Mouse (Mus musculus): ENCODE measurements around the gene Haus7. TPM values are rescaled to one million over a fixed set of nuclear protein-coding genes. Genes with fewer than 3 reads are reported as not detected.
"Not testable (repeated sequence)": the region's sequence is repeated elsewhere in the genome, so short reads cannot be mapped to it uniquely, and the experiment has no call there.

Gene Haus7
- 4.9 TPM in 1 of 2 replicates, not detected in the other for polyA plus RNA-seq (2012; ENCODE audit: insufficient read depth, low replicate concordance)

DNA sequence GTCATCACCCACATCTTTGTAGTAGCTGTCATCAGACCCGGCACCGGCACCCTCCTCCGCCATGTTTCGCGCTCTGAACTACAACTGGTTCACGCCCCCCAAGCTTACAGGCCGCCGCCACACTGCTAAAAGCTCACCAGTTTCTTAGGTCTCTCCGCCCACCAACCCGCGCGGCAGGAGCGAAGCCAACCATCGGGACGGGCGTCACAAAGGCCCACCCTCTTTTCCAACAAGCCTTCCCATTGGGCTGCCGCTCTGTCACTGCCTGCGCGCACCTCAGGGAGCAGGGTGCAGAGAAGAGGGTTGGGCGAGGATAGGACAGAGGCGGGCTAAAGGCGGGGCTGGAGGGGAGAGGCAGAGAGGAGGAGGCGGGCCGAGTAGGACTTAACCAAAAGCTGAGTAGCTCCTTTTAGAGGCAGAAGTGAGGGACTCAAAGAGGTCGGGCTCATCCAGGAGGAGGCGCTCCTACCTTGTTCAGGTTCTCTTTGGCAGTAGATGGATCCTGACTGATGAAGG, at the start of gene Haus7:
TSS of gene Haus7 (minus strand) at position 168 of the 516 bp plus-strand sequence.
- Histone ChIP-seq H3K36me3 (replicated peaks; ENCODE audit: low read length) (peaks cover 15% of the 10 kb centered on the region), H3K27me3 (replicated peaks) (peaks cover 5% of the 10 kb centered on the region), H3K4me1 (peaks cover 17% of the 10 kb centered on the region), H3K9me3 (no peaks in the 10 kb centered on the region), H3K4me3 (replicated peaks) (peak within 1 kb of the TSS; percentile 95)
- TF ChIP-seq GATA1 (IDR thresholded peaks at IDR 0.05; ENCODE audit: borderline replicate concordance, low read length) (no peak), FLI1 (IDR thresholded peaks at IDR 0.05; ENCODE audit: low read length) (no peak)

DNA sequence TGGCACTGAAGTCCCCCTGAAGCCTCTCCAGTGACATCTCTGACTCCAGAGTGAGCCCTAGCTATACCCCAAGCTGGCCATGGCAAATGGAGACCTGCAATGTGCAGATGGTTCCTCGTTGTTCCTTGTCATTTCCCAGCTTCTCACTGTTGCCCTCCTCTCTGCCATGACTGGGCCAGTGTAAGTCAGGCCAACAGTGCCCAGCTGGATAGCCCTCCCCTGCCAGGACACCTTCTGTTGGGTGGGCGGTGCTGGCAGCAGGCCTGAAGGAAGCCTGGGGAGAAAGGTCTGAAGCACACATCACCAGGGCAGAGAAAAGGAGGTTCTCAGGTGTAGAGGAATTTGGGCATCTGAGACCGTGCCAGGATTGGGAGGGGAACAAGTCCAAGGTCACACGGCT, 47.7 kb upstream of the Haus7 start:
- peaks cover 77% of the 10 kb centered on the region for H3K27me3 ChIP-seq (replicated peaks)
- H3K4me3 ChIP-seq (replicated peaks), result no peak overlapping the region
- H3K36me3 ChIP-seq (replicated peaks; ENCODE audit: low read length), result no peaks in the 10 kb centered on the region
- TF ChIP-seq FLI1 (IDR thresholded peaks at IDR 0.05; ENCODE audit: low read length) (no peak), GATA1 (IDR thresholded peaks at IDR 0.05; ENCODE audit: borderline replicate concordance, low read length) (no peak)
- peaks cover 6% of the 10 kb centered on the region; the same call in 1 of the 2 replicates for H3K4me1 ChIP-seq
- peaks cover 15% of the 10 kb centered on the region; the same call in 1 of the 2 replicates for H3K9me3 ChIP-seq

DNA sequence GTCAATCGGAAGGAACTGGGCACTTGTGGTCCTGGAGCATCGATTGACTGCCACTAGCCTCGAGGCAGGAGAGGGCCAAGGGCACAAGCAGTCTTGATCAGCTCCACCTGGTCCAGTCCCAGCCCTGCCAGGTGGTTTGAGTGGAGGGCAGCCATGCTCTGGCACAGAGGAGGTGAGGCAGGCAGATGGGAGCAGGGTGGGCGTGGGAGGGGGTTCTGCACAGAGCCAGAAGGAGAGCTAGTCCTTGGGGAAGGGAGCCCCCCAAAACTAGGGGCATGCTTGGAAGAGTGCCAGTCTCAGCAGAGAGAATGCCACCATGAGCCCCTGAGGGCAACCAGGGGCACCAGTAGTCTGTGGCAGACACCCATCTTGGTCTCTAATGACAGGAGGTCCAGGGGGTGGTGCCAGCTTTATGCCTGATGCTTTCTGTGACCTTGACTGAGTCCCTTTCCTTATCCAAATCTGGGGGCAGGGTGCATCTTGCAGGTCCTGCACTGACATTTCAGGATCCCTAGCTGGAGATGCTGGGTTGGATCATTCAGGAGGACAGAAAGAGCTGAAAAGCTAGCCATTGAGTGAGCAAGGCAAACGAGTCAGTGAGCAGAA, 46.4 kb upstream of the Haus7 start:
- Histone ChIP-seq H3K36me3 (replicated peaks; ENCODE audit: low read length) (no peaks in the 10 kb centered on the region), H3K4me3 (replicated peaks) (no peak overlapping the region), H3K9me3 (peaks cover 15% of the 10 kb centered on the region; the same call in 1 of the 2 replicates), H3K27me3 (replicated peaks) (peaks cover 78% of the 10 kb centered on the region), H3K4me1 (peaks cover 6% of the 10 kb centered on the region; the same call in 1 of the 2 replicates)
- no peak for TF ChIP-seq GATA1 (IDR thresholded peaks at IDR 0.05; ENCODE audit: borderline replicate concordance, low read length)
- TF ChIP-seq FLI1 (IDR thresholded peaks at IDR 0.05; ENCODE audit: low read length), result no peak

DNA sequence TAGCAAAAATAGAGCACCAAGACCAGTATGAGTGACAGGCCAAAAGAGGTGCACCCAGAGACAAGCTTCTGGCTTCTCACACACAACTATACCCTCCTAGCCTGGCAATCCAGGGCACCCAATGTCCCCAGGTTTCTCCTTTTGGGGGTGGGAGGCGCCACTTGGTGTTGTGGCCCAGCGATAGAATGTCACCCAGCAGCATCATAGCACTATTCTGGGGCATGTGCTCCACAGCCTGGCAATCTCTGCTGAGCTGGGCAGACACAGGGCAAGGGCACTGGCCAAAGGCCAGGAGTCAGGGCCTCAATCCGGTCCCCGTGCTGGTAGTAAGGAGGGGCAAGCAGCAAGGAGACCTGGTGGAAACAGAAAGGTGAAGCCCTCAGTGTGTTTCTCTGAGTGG, 37.9 kb upstream of the Haus7 start:
- no peak for TF ChIP-seq GATA1 (IDR thresholded peaks at IDR 0.05; ENCODE audit: borderline replicate concordance, low read length)
- no peak for TF ChIP-seq FLI1 (IDR thresholded peaks at IDR 0.05; ENCODE audit: low read length)
- no peaks in the 10 kb centered on the region for H3K36me3 ChIP-seq (replicated peaks; ENCODE audit: low read length)
- H3K9me3 ChIP-seq, result no peaks in the 10 kb centered on the region

DNA sequence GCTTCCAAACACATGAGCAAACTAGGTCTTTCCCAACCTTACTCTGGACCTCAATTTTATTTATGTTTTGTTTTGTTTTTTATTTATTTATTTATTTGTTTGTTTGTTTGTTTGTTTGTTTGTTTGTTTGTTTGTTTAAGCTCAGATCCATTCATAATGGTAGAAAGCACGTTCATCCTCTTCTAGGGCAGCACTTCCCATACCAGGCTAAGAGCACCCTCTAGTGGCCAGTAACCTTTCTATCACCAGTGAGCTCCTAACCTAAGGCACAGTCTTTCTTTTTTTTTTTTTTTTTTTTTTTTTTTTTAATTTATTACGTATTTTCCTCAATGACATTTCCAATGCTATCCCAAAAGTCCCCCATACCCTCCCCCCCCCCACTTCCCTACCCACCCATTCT, 34.7 kb upstream of the Haus7 start:
- not testable (repeated sequence) for H3K4me1 ChIP-seq; H3K9me3 ChIP-seq; H3K36me3 ChIP-seq (replicated peaks; ENCODE audit: low read length); H3K4me3 ChIP-seq (replicated peaks)
- H3K27me3 ChIP-seq (replicated peaks), result peaks cover 78% of the 10 kb centered on the region

More for the DNA sequence above, 37.9 kb upstream of the Haus7 start:
- no peaks in the 10 kb centered on the region for H3K4me1 ChIP-seq
- H3K4me3 ChIP-seq (replicated peaks), result no peak overlapping the region
- peaks cover 80% of the 10 kb centered on the region for H3K27me3 ChIP-seq (replicated peaks)

DNA sequence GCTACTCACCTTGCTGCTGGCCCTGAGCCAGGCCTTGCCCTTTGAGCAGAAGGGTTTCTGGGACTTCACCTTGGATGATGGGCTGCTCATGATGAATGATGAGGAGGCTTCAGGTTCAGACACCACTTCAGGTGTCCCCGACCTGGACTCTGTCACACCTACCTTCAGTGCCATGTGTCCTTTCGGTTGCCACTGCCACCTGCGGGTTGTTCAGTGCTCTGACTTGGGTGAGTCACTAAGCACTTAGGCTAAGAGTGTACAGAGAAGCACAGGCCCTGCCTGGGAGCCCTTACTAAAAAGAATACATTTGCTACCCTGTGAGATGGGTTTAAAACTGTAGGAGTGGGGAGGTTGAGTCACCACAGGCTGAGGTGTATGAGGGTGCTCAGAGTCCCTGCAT, 32.0 kb upstream of the Haus7 start:
- Histone ChIP-seq H3K36me3 (replicated peaks; ENCODE audit: low read length) (no peaks in the 10 kb centered on the region), H3K4me1 (peaks cover 4% of the 10 kb centered on the region; the same call in 1 of the 2 replicates), H3K4me3 (replicated peaks) (no peak overlapping the region), H3K9me3 (no peaks in the 10 kb centered on the region), H3K27me3 (replicated peaks) (peaks cover 83% of the 10 kb centered on the region)
- TF ChIP-seq GATA1 (IDR thresholded peaks at IDR 0.05; ENCODE audit: borderline replicate concordance, low read length) (no peak), FLI1 (IDR thresholded peaks at IDR 0.05; ENCODE audit: low read length) (no peak)

DNA sequence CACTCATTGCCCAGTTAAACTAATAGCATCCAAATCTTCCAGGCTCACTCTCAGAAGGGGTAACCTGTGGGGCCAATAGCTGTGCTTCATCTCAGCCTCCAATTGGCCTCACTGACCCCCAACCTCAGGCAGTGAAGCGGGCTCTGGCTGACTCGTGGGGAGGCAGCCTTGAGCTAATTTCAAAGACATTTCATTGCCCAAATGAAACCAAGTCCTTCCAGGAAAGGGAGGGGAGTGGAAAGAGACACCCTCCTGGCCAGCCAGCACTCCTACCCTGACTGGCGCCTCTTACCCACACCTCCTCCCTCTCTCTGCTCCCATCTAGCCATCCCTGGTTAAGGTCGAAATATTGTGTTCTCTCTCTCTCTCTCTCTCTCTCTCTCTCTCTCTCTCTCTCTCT, 31.3 kb upstream of the Haus7 start:
- H3K4me3 ChIP-seq (replicated peaks), result no peak overlapping the region
- TF ChIP-seq GATA1 (IDR thresholded peaks at IDR 0.05; ENCODE audit: borderline replicate concordance, low read length), result no peak
- no peak for TF ChIP-seq FLI1 (IDR thresholded peaks at IDR 0.05; ENCODE audit: low read length)
- no peaks in the 10 kb centered on the region for H3K36me3 ChIP-seq (replicated peaks; ENCODE audit: low read length)
- peaks cover 84% of the 10 kb centered on the region for H3K27me3 ChIP-seq (replicated peaks)
- no peaks in the 10 kb centered on the region for H3K9me3 ChIP-seq
- H3K4me1 ChIP-seq, result peaks cover 4% of the 10 kb centered on the region; the same call in 1 of the 2 replicates

DNA sequence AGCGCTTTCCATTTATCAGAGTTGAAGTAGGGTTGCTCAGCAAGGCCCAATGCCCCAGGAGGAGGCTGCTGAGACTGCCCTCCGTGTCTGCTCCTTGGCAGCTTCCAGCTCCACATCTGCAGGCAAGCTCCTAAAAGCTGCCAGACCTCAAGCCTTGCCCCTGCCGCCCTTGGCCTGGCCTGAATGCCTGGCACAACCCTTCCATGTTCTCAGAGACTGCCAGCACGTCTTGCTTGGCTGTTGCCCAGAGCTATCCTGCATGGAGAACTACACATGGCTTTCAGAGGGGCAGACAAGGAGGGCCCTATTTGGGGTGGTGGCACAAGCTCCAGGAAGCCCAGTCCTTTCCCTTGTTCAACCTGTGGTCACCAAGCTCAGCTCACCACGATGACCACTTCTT, 28.1 kb upstream of the Haus7 start:
- H3K9me3 ChIP-seq, result no peaks in the 10 kb centered on the region
- peaks cover 91% of the 10 kb centered on the region for H3K27me3 ChIP-seq (replicated peaks)
- H3K4me1 ChIP-seq, result peaks cover 10% of the 10 kb centered on the region; the same call in 1 of the 2 replicates
- no peak overlapping the region for H3K4me3 ChIP-seq (replicated peaks)
- H3K36me3 ChIP-seq (replicated peaks; ENCODE audit: low read length), result no peaks in the 10 kb centered on the region
- TF ChIP-seq FLI1 (IDR thresholded peaks at IDR 0.05; ENCODE audit: low read length), result no peak
- TF ChIP-seq GATA1 (IDR thresholded peaks at IDR 0.05; ENCODE audit: borderline replicate concordance, low read length), result no peak

DNA sequence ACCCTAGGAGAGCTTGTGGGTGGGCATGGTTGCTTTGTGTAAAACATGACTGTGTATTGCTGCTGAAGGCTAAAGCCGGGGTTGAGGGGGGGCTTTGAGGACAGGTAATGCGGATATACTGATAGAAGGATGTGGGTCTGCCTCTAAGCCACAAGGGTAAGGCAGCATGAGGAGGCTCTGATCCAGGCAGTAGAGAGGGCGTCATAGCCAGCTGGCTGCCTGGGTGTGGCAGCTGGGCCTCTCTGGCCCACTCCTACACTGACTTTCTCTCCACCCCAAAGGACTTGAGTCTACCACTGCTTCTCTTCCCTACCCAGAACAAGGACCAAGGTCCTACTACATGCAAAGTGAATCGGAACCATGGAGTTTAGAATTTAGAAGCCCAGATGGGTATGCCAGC, 26.0 kb upstream of the Haus7 start:
- TF ChIP-seq GATA1 (IDR thresholded peaks at IDR 0.05; ENCODE audit: borderline replicate concordance, low read length), result no peak
- TF ChIP-seq FLI1 (IDR thresholded peaks at IDR 0.05; ENCODE audit: low read length), result no peak
- no peaks in the 10 kb centered on the region for H3K9me3 ChIP-seq
- H3K4me1 ChIP-seq, result peaks cover 17% of the 10 kb centered on the region; the same call in 1 of the 2 replicates
- H3K36me3 ChIP-seq (replicated peaks; ENCODE audit: low read length), result no peaks in the 10 kb centered on the region
- no peak overlapping the region for H3K4me3 ChIP-seq (replicated peaks)
- peaks cover 91% of the 10 kb centered on the region for H3K27me3 ChIP-seq (replicated peaks)

DNA sequence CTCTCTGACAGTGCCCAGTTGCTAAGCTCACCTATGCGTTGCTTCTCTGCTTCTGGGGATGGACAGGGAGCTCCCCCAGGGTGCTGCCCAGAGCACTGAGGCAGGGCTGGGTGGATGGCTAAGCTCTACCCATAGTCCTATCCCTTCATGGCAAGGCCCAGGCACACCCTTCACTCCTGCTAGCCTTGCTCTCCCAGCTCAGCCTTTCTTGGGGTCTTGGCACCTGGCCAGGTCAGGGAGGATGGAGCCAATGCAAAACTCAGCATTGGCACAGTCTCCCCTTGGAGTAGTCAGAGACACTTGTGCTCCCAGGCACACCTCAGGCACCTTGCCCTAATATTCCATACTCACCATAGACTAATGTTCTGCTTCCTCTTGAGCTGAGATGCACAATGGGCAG, 25.2 kb upstream of the Haus7 start:
- H3K9me3 ChIP-seq, result no peaks in the 10 kb centered on the region
- no peak overlapping the region for H3K4me3 ChIP-seq (replicated peaks)
- H3K36me3 ChIP-seq (replicated peaks; ENCODE audit: low read length), result no peaks in the 10 kb centered on the region
- TF ChIP-seq FLI1 (IDR thresholded peaks at IDR 0.05; ENCODE audit: low read length), result no peak
- no peak for TF ChIP-seq GATA1 (IDR thresholded peaks at IDR 0.05; ENCODE audit: borderline replicate concordance, low read length)
- H3K4me1 ChIP-seq, result peaks cover 18% of the 10 kb centered on the region; the same call in 1 of the 2 replicates
- peaks cover 88% of the 10 kb centered on the region for H3K27me3 ChIP-seq (replicated peaks)

All from megakaryocyte, embryonic 14.5 days (primary cell).